Mouse (Mus musculus): ENCODE measurements around the gene AL731706.1. TPM values are rescaled to one million over a fixed set of nuclear protein-coding genes. Genes with fewer than 3 reads are reported as not detected.

AL731706.1 gene
- polyA plus RNA-seq, 1 experiment = 19.5 TPM

DNA sequence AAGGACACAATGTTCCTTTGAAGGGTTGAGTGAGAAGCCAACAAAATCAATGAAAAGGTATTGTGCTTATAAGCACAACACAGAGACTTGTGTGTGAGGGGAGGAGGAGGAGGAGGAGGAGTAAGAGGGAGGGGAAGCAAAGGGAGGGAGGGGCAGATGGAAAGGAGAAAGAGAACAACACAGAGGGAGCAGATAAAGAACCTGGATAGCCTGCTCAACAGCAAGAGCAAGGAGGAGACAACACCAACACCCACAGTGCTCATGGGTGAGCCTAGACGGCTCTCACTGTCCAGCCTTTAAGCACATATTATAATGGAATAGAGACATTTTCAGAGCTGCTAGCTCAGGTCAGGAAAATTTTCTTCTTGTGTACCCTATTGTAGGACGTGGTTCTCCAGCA is 18.1 kb upstream of the AL731706.1 start:
- H3K36me3 ChIP-seq (ENCODE audit: control insufficient read depth, insufficient read depth) = no peaks in the 10 kb centered on the region
- H3K79me2 ChIP-seq (ENCODE audit: control insufficient read depth, insufficient read depth) = no peaks in the 10 kb centered on the region
- TF ChIP-seq POLR2A (IDR thresholded peaks at IDR 0.05; ENCODE audit: insufficient read length, low read depth) (no peak), MYOG (IDR thresholded peaks at IDR 0.05; ENCODE audit: control insufficient read depth in 1 of 3, insufficient read depth in 1 of 3, insufficient read length in 2 of 3, low read depth in 2 of 3) (no peak), SRF (IDR thresholded peaks at IDR 0.05; ENCODE audit: control insufficient read depth, insufficient read length, low read depth) (no peak), TCF3 (IDR thresholded peaks at IDR 0.05; ENCODE audit: insufficient read length, low read depth) (no peak), POLR2AphosphoS2 (IDR thresholded peaks at IDR 0.05; ENCODE audit: insufficient read length, low read depth) (no peak), TCF12 (IDR thresholded peaks at IDR 0.05; ENCODE audit: insufficient read depth, poor library complexity, severe bottlenecking) (no peak), MYOD1 (IDR thresholded peaks at IDR 0.05; ENCODE audit: control insufficient read depth in 1 of 3, insufficient read length in 2 of 3, low read depth in 2 of 3) (no peak), REST (IDR thresholded peaks at IDR 0.05; ENCODE audit: insufficient read depth, insufficient read length) (no peak), MAX (IDR thresholded peaks at IDR 0.05; ENCODE audit: low read depth) (no peak), E2F4 (IDR thresholded peaks at IDR 0.05; ENCODE audit: insufficient read depth) (no peak), CEBPB (IDR thresholded peaks at IDR 0.05; ENCODE audit: insufficient read depth, poor library complexity, severe bottlenecking) (no peak), USF1 (IDR thresholded peaks at IDR 0.05; ENCODE audit: low read depth) (no peak)
- no peak overlapping the region for H3K4me2 ChIP-seq (ENCODE audit: low read depth)
- H3ac ChIP-seq (ENCODE audit: control insufficient read depth, insufficient read length) = no peak overlapping the region
- no peaks in the 10 kb centered on the region for H3K27me3 ChIP-seq (ENCODE audit: control insufficient read depth, insufficient read depth, insufficient read length)
- H3K4me3 ChIP-seq = no peak overlapping the region

DNA sequence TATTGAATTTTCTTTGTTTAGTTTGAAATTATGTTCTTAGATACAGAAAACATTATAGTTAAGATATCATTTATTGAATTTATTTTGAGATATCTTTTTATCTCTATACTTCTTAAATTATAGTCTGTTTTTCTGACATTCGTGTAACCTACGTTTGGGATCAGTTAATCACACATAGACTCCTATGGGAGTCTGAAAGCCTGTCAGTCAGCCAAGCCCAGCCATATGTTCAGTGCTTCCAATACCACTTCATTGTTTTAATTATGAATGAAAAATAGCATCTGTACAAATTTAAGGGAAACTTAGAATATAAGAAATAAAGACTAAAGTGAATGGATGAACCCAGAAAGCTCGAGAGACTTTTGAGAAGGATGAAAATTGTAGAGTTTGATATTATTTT is 17.4 kb upstream of the AL731706.1 start:
- no peaks in the 10 kb centered on the region for H3K36me3 ChIP-seq (ENCODE audit: control insufficient read depth, insufficient read depth)
- H3K79me2 ChIP-seq (ENCODE audit: control insufficient read depth, insufficient read depth) = no peaks in the 10 kb centered on the region
- H3ac ChIP-seq (ENCODE audit: control insufficient read depth, insufficient read length) = no peak overlapping the region
- no peak overlapping the region for H3K4me2 ChIP-seq (ENCODE audit: low read depth)
- no peak for TF ChIP-seq POLR2AphosphoS2 (IDR thresholded peaks at IDR 0.05; ENCODE audit: insufficient read length, low read depth)
- no peak for TF ChIP-seq TCF3 (IDR thresholded peaks at IDR 0.05; ENCODE audit: insufficient read length, low read depth)
- no peak for TF ChIP-seq USF1 (IDR thresholded peaks at IDR 0.05; ENCODE audit: low read depth)
- H3K27me3 ChIP-seq (ENCODE audit: control insufficient read depth, insufficient read depth, insufficient read length) = no peaks in the 10 kb centered on the region
- no peak overlapping the region for H3K4me3 ChIP-seq

DNA sequence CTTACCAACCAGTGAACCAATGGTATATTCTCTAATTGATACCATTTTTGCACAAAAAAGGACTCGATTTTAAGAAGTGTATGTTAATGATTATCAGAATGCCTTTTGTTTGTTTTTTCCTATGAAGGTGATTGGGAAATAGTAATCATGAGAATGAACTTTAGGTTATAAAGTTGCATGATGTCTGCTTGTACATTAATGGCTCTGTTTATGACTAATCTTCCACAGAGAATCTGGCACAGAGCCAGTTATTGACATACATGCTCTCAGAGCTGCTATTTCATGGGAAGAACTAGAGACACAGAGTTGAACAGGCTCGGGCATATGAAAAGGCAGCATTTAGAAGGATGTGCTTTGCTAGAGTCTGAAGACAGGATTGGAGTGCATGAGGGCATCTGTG is 4.9 kb upstream of the AL731706.1 start:
- H3ac ChIP-seq (ENCODE audit: control insufficient read depth, insufficient read length) = no peak overlapping the region
- TF ChIP-seq REST (IDR thresholded peaks at IDR 0.05; ENCODE audit: insufficient read depth, insufficient read length) (no peak), TCF12 (IDR thresholded peaks at IDR 0.05; ENCODE audit: insufficient read depth, poor library complexity, severe bottlenecking) (no peak), POLR2AphosphoS2 (IDR thresholded peaks at IDR 0.05; ENCODE audit: insufficient read length, low read depth) (no peak), CEBPB (IDR thresholded peaks at IDR 0.05; ENCODE audit: insufficient read depth, poor library complexity, severe bottlenecking) (no peak), MAX (IDR thresholded peaks at IDR 0.05; ENCODE audit: low read depth) (no peak), E2F4 (IDR thresholded peaks at IDR 0.05; ENCODE audit: insufficient read depth) (no peak), SRF (IDR thresholded peaks at IDR 0.05; ENCODE audit: control insufficient read depth, insufficient read length, low read depth) (no peak), MYOD1 (IDR thresholded peaks at IDR 0.05; ENCODE audit: control insufficient read depth in 1 of 3, insufficient read length in 2 of 3, low read depth in 2 of 3) (no peak), POLR2A (IDR thresholded peaks at IDR 0.05; ENCODE audit: insufficient read length, low read depth) (no peak)
- H3K79me2 ChIP-seq (ENCODE audit: control insufficient read depth, insufficient read depth) = peaks cover 5% of the 10 kb centered on the region
- H3K4me3 ChIP-seq = no peak overlapping the region
- H3K27me3 ChIP-seq (ENCODE audit: control insufficient read depth, insufficient read depth, insufficient read length) = no peaks in the 10 kb centered on the region
- H3K4me2 ChIP-seq (ENCODE audit: low read depth) = no peak overlapping the region
- no peaks in the 10 kb centered on the region for H3K36me3 ChIP-seq (ENCODE audit: control insufficient read depth, insufficient read depth)

DNA sequence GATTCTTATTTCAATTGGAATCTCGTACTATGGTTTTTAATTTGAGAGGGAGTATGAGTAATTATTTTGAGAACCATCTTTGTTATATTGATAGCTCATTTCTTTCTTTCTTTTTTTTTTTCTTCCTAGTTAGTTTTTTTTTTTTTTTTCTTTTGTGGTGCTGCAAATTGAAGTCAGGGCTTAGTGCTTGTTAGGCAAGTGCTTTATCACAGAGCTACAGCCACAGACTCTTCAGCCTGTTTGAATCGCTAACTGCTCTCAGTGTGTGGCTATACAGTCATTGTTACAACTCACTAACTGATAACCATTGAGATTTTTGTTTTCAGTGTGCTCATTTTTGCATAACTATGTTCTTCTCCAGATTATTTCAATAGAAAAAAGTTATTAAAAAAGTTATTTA is 3.3 kb upstream of the AL731706.1 start:
- Histone ChIP-seq H3K79me2 (ENCODE audit: control insufficient read depth, insufficient read depth) (peaks cover 16% of the 10 kb centered on the region), H3ac (ENCODE audit: control insufficient read depth, insufficient read length) (no peak overlapping the region)
- TF ChIP-seq TCF12 (IDR thresholded peaks at IDR 0.05; ENCODE audit: insufficient read depth, poor library complexity, severe bottlenecking) (no peak), MYOD1 (IDR thresholded peaks at IDR 0.05; ENCODE audit: control insufficient read depth in 1 of 3, insufficient read length in 2 of 3, low read depth in 2 of 3) (no peak), TCF3 (IDR thresholded peaks at IDR 0.05; ENCODE audit: insufficient read length, low read depth) (no peak), MYOG (IDR thresholded peaks at IDR 0.05; ENCODE audit: control insufficient read depth in 1 of 3, insufficient read depth in 1 of 3, insufficient read length in 2 of 3, low read depth in 2 of 3) (no peak), POLR2A (IDR thresholded peaks at IDR 0.05; ENCODE audit: insufficient read length, low read depth) (no peak), MAX (IDR thresholded peaks at IDR 0.05; ENCODE audit: low read depth) (no peak), USF1 (IDR thresholded peaks at IDR 0.05; ENCODE audit: low read depth) (no peak), POLR2AphosphoS2 (IDR thresholded peaks at IDR 0.05; ENCODE audit: insufficient read length, low read depth) (no peak), CEBPB (IDR thresholded peaks at IDR 0.05; ENCODE audit: insufficient read depth, poor library complexity, severe bottlenecking) (no peak), SRF (IDR thresholded peaks at IDR 0.05; ENCODE audit: control insufficient read depth, insufficient read length, low read depth) (no peak)

DNA sequence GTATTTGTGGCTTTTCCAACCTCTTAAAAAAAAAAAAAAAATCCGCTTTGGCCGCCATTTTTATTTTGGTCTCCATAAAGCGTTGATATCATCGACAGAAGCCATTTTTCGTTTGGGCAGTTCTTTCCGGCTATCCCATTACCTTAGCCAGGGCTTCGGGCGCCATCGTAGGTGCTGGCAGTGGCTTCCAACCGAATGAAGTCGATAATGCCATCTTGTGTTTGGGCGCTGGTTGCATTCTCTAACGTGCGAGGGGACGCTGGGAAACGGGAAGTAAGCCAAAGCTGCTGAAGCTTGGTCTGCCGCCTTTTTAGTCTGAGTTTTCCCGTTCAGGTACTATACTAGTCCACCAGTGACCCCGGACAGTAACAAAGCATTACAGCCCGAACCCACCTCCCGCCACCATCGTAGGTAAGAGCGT is 772 bp upstream of the AL731706.1 start:
- Histone ChIP-seq H3K36me3 (ENCODE audit: control insufficient read depth, insufficient read depth) (no peaks in the 10 kb centered on the region), H3K79me2 (ENCODE audit: control insufficient read depth, insufficient read depth) (peaks cover 37% of the 10 kb centered on the region), H3K4me3 (peak overlapping the region; percentile 38), H3K4me2 (ENCODE audit: low read depth) (peak overlapping the region; percentile 71), H3K27me3 (ENCODE audit: control insufficient read depth, insufficient read depth, insufficient read length) (no peaks in the 10 kb centered on the region), H3ac (ENCODE audit: control insufficient read depth, insufficient read length) (peak overlapping the region; percentile 51)
- no peak for TF ChIP-seq MYOD1 (IDR thresholded peaks at IDR 0.05; ENCODE audit: control insufficient read depth in 1 of 3, insufficient read length in 2 of 3, low read depth in 2 of 3)
- peak; percentile 57 for TF ChIP-seq POLR2AphosphoS2 (IDR thresholded peaks at IDR 0.05; ENCODE audit: insufficient read length, low read depth)
- TF ChIP-seq CEBPB (IDR thresholded peaks at IDR 0.05; ENCODE audit: insufficient read depth, poor library complexity, severe bottlenecking) = no peak
- TF ChIP-seq MYOG (IDR thresholded peaks at IDR 0.05; ENCODE audit: control insufficient read depth in 1 of 3, insufficient read depth in 1 of 3, insufficient read length in 2 of 3, low read depth in 2 of 3) = no peak
- peak; percentile 61 for TF ChIP-seq POLR2A (IDR thresholded peaks at IDR 0.05; ENCODE audit: insufficient read length, low read depth)
- no peak for TF ChIP-seq TCF12 (IDR thresholded peaks at IDR 0.05; ENCODE audit: insufficient read depth, poor library complexity, severe bottlenecking)
- no peak for TF ChIP-seq E2F4 (IDR thresholded peaks at IDR 0.05; ENCODE audit: insufficient read depth)
- no peak for TF ChIP-seq MAX (IDR thresholded peaks at IDR 0.05; ENCODE audit: low read depth)
- TF ChIP-seq TCF3 (IDR thresholded peaks at IDR 0.05; ENCODE audit: insufficient read length, low read depth) = no peak
- TF ChIP-seq SRF (IDR thresholded peaks at IDR 0.05; ENCODE audit: control insufficient read depth, insufficient read length, low read depth) = no peak
- no peak for TF ChIP-seq REST (IDR thresholded peaks at IDR 0.05; ENCODE audit: insufficient read depth, insufficient read length)
- no peak for TF ChIP-seq USF1 (IDR thresholded peaks at IDR 0.05; ENCODE audit: low read depth)

More for the DNA sequence above, 3.3 kb upstream of the AL731706.1 start:
- no peak overlapping the region for H3K4me2 ChIP-seq (ENCODE audit: low read depth)
- H3K27me3 ChIP-seq (ENCODE audit: control insufficient read depth, insufficient read depth, insufficient read length) = no peaks in the 10 kb centered on the region
- H3K4me3 ChIP-seq = no peak overlapping the region
- no peaks in the 10 kb centered on the region for H3K36me3 ChIP-seq (ENCODE audit: control insufficient read depth, insufficient read depth)

Measured in myocyte (in vitro differentiated cells).